ENCODE assay signal across 13 mouse cellular contexts in genomic region chr5:65091184-65091858, GRCm38 (mm10). TPM values are rescaled to one million over a fixed set of nuclear protein-coding genes. Genes with fewer than 3 reads are reported as not detected.
DNase-seq lines count a peak whose midpoint lies in the region; ATAC-seq and TF ChIP-seq lines count a peak whose summit lies in the region.
"Had no signal": no experiment of that assay in that cellular context is flagged by ENCODE, and none has a peak within 500 bp of the region (broad histone marks: within the 10 kb centered on the region; RNA-seq: fewer than 3 reads in every experiment).

No protein-coding gene starts in this region.

- peak overlapping the region; percentile 19; the same call in 1 of the 2 replicates for H3K4me3 ChIP-seq in heart, postnatal 0 days (ENCODE audit: low read depth, low read length)
- peak overlapping the region; percentile 29; the same call in 1 of the 2 replicates for H3K4me3 ChIP-seq in liver, embryonic 15.5 days (replicated peaks)
- H3K4me3 ChIP-seq in kidney, embryonic 15.5 days (replicated peaks) = no peak overlapping the region
- H3K4me3 ChIP-seq in kidney, embryonic 14.5 days (ENCODE audit: low read length) = no peak overlapping the region
- H3K4me3 ChIP-seq: hindbrain, embryonic 13.5 days; midbrain, embryonic 10.5 days had no signal

- no peak overlapping the region for H3K9ac ChIP-seq in heart, postnatal 0 days (replicated peaks; ENCODE audit: low read depth, low read length)
- H3K9ac ChIP-seq in liver, embryonic 15.5 days = no peak overlapping the region
- no peak overlapping the region for H3K9ac ChIP-seq in kidney, embryonic 15.5 days
- no peak overlapping the region for H3K9ac ChIP-seq in kidney, embryonic 14.5 days (ENCODE audit: low read depth, low read length)
- H3K9ac ChIP-seq: hindbrain, embryonic 13.5 days had no signal

- no peak for TF ChIP-seq EP300 in heart, postnatal 0 days (IDR thresholded peaks at IDR 0.05; ENCODE audit: low read depth)

- no peak overlapping the region for H3K27ac ChIP-seq in heart, postnatal 0 days (ENCODE audit: low read depth)
- H3K27ac ChIP-seq in liver, embryonic 15.5 days (replicated peaks) = no peak overlapping the region
- no peak overlapping the region for H3K27ac ChIP-seq in kidney, embryonic 15.5 days
- H3K27ac ChIP-seq in kidney, embryonic 14.5 days (ENCODE audit: low read depth, low read length) = no peak overlapping the region
- H3K27ac ChIP-seq: hindbrain, embryonic 13.5 days; midbrain, embryonic 10.5 days had no signal

- TF ChIP-seq CTCF in heart, postnatal 0 days (IDR thresholded peaks at IDR 0.05; ENCODE audit: low read depth) = no peak

- intact Hi-C loops in heart, postnatal 25 days (cut with DNase I) = no loop called here

- WGBS in heart, postnatal 0 days = 55% methylated on average over 11 of the region's 11 CpGs
- 23% methylated on average over 11 of the region's 11 CpGs for WGBS in liver, embryonic 15.5 days (ENCODE audit: insufficient replicate concordance)
- 68% methylated on average over 11 of the region's 11 CpGs for WGBS in kidney, embryonic 15.5 days
- 73% methylated on average over 11 of the region's 11 CpGs for WGBS in kidney, embryonic 14.5 days

- H3K36me3 ChIP-seq in heart, postnatal 0 days (replicated peaks; ENCODE audit: control insufficient read depth, insufficient read depth, low read length) = no peaks in the 10 kb centered on the region
- H3K36me3 ChIP-seq in liver, embryonic 15.5 days (replicated peaks) = no peaks in the 10 kb centered on the region
- no peaks in the 10 kb centered on the region for H3K36me3 ChIP-seq in kidney, embryonic 15.5 days
- H3K36me3 ChIP-seq in kidney, embryonic 14.5 days (ENCODE audit: control insufficient read depth, insufficient read depth, low read length) = no peaks in the 10 kb centered on the region
- H3K36me3 ChIP-seq: hindbrain, embryonic 13.5 days; midbrain, embryonic 10.5 days had no signal

- H3K4me1 ChIP-seq in heart, postnatal 0 days (ENCODE audit: control insufficient read depth, insufficient read depth) = no peaks in the 10 kb centered on the region
- H3K4me1 ChIP-seq in liver, embryonic 15.5 days (replicated peaks) = 0 out of 2 replicates have a peak, but pooled peaks cover 4% of the 10 kb centered on the region
- no peaks in the 10 kb centered on the region for H3K4me1 ChIP-seq in kidney, embryonic 15.5 days
- no peaks in the 10 kb centered on the region for H3K4me1 ChIP-seq in kidney, embryonic 14.5 days (ENCODE audit: control insufficient read depth, insufficient read depth, low read length)
- H3K4me1 ChIP-seq: hindbrain, embryonic 13.5 days; midbrain, embryonic 10.5 days had no signal

- no peak overlapping the region; the same call in 1 of the 2 replicates for H3K4me2 ChIP-seq in heart, postnatal 0 days (ENCODE audit: low read depth, low read length)
- H3K4me2 ChIP-seq in liver, embryonic 15.5 days = peak overlapping the region; percentile 18
- H3K4me2 ChIP-seq in kidney, embryonic 15.5 days = no peak overlapping the region
- H3K4me2 ChIP-seq in kidney, embryonic 14.5 days (replicated peaks; ENCODE audit: low read depth, low read length) = no peak overlapping the region
- H3K4me2 ChIP-seq: hindbrain, embryonic 13.5 days had no signal

- H3K27me3 ChIP-seq in heart, postnatal 0 days (ENCODE audit: control insufficient read depth, insufficient read depth, low read length) = no peaks in the 10 kb centered on the region
- H3K27me3 ChIP-seq in liver, embryonic 15.5 days = no peaks in the 10 kb centered on the region
- no peaks in the 10 kb centered on the region for H3K27me3 ChIP-seq in kidney, embryonic 15.5 days
- H3K27me3 ChIP-seq in kidney, embryonic 14.5 days (ENCODE audit: control insufficient read depth, insufficient read depth, low read length) = no peaks in the 10 kb centered on the region
- H3K27me3 ChIP-seq: hindbrain, embryonic 13.5 days had no signal

- no peak for DNase-seq in heart, postnatal 0 days (ENCODE audit: low spot score)
- no peak for DNase-seq in heart, postnatal 25 days (ENCODE audit: low spot score)
- peak; percentile 25 for DNase-seq in thymus, postnatal 14 days
- no peak for DNase-seq in thymus, postnatal 4 days
- DNase-seq in thymus, postnatal 25 days = peak; percentile 31
- DNase-seq: embryo, embryonic 11 days; kidney, postnatal 4 days had no signal

- H3K9me3 ChIP-seq in heart, postnatal 0 days (replicated peaks; ENCODE audit: control insufficient read depth, low read length) = no peaks in the 10 kb centered on the region
- no peaks in the 10 kb centered on the region for H3K9me3 ChIP-seq in liver, embryonic 15.5 days (replicated peaks)
- no peaks in the 10 kb centered on the region for H3K9me3 ChIP-seq in kidney, embryonic 15.5 days (replicated peaks)
- H3K9me3 ChIP-seq in kidney, embryonic 14.5 days (ENCODE audit: control insufficient read depth, low read length) = no peaks in the 10 kb centered on the region
- H3K9me3 ChIP-seq: hindbrain, embryonic 13.5 days; midbrain, embryonic 10.5 days had no signal

- no peak for ATAC-seq in heart, postnatal 0 days (ENCODE audit: insufficient read depth, low read depth)
- no peak for ATAC-seq in liver, embryonic 15.5 days (ENCODE audit: insufficient read depth)
- no peak for ATAC-seq in kidney, embryonic 15.5 days (replicated peaks; ENCODE audit: low FRiP score)
- ATAC-seq in kidney, embryonic 14.5 days (ENCODE audit: low FRiP score, low TSS enrichment) = no peak

RNA-seq across cellular contexts. Expression of gene Tmem156, which starts 0.6 kb away (rescaled TPM):
- total RNA-seq in heart, postnatal 0 days (2014; rRNA removed; ENCODE audit: low replicate concordance) = not detected in 2 replicates
- 0.16 and 0.19 TPM in 2 replicates for polyA plus RNA-seq in heart, postnatal 0 days (2015; fragmentation: Nextera tagmentation; extraction: Ambion mirVana)
- not detected for total RNA-seq in heart, postnatal 25 days (2021)
- 0.88 and 0.89 TPM in 2 replicates for polyA plus RNA-seq in liver, embryonic 15.5 days (2015; fragmentation: Nextera tagmentation; extraction: Ambion mirVana)
- polyA plus RNA-seq in kidney, embryonic 15.5 days (2015; fragmentation: Nextera tagmentation; extraction: Ambion mirVana) = 0.15 and 0.31 TPM in 2 replicates
- polyA plus RNA-seq in kidney, embryonic 14.5 days (2014; fragmentation: Nextera tagmentation; extraction: Ambion mirVana) = 0.13 and 0.31 TPM in 2 replicates
- polyA plus RNA-seq: forebrain, embryonic 11.5 days; hindbrain, embryonic 13.5 days; midbrain, embryonic 10.5 days had no signal

RNA-seq across cellular contexts. Expression of gene Klhl5, which starts 16.0 kb away (rescaled TPM):
- 7.9 and 10.0 TPM in 2 replicates for total RNA-seq in heart, postnatal 0 days (2014; rRNA removed; ENCODE audit: low replicate concordance)
- polyA plus RNA-seq in heart, postnatal 0 days (2015; fragmentation: Nextera tagmentation; extraction: Ambion mirVana) = 9.7 and 10.1 TPM in 2 replicates
- total RNA-seq in heart, postnatal 25 days (2021) = 10 to 100 TPM; 13.9 to 14.3 TPM
- polyA plus RNA-seq in liver, embryonic 15.5 days (2015; fragmentation: Nextera tagmentation; extraction: Ambion mirVana) = 4.1 and 4.2 TPM in 2 replicates
- polyA plus RNA-seq in kidney, embryonic 15.5 days (2015; fragmentation: Nextera tagmentation; extraction: Ambion mirVana) = 18.4 and 19.0 TPM in 2 replicates
- 16.1 and 22.4 TPM in 2 replicates for polyA plus RNA-seq in kidney, embryonic 14.5 days (2014; fragmentation: Nextera tagmentation; extraction: Ambion mirVana)

Comparison
In these comparisons a context has a peak if more than half of its experiments do, and no peak if none do; other contexts are left out.
1. DNase-seq: peak in thymus, postnatal 14 days (single experiment) and thymus, postnatal 25 days (single experiment); none in heart, postnatal 0 days (single experiment), heart, postnatal 25 days (single experiment) and thymus, postnatal 4 days (single experiment).
2. H3K4me3 ChIP-seq: peak in heart, postnatal 0 days (single experiment) and liver, embryonic 15.5 days (single experiment); none in kidney, embryonic 15.5 days (single experiment) and kidney, embryonic 14.5 days (single experiment).